Mouse (Mus musculus) lung, postnatal 0 days (tissue): ENCODE data around the gene Usp50. TPM values are rescaled to one million over a fixed set of nuclear protein-coding genes. Genes with fewer than 3 reads are reported as not detected.
A peak's percentile ranks its signal among the peaks of the same experiment; 100 is the strongest.

Experiments used
- ATAC-seq: fragments of 200-750 bp; cut with Nextera tagmentation; 2 replicates; pipeline ENCODE4 v1.8.0; 2017; ENCODE audit warnings: moderate library complexity
- DNase-seq: peaks from one replicate; pipeline ENCODE4 v3.0.0-alpha.2; 2016; ENCODE audit warnings: low spot score
- H3K27ac ChIP-seq: fragments of 300-500 bp; sonication (generic); 2 replicates; pipeline ENCODE4 v1.5.1; 2014; ENCODE audit warnings: antibody characterized with exemption, mild to moderate bottlenecking, low read length, mixed read lengths
- H3K27me3 ChIP-seq: fragments of 300-500 bp; sonication (generic); replicated peaks from 2 replicates; pipeline ENCODE4 v1.6.1; 2014; ENCODE audit warnings: low read length, mixed read lengths; ENCODE audit not compliant: insufficient read depth
- H3K36me3 ChIP-seq: fragments of 300-500 bp; sonication (generic); 2 replicates; pipeline ENCODE4 v1.6.1; 2014; ENCODE audit warnings: low read length, mixed read lengths; ENCODE audit not compliant: insufficient read depth
- H3K4me1 ChIP-seq: fragments of 300-500 bp; sonication (generic); 2 replicates; pipeline ENCODE4 v1.6.1; 2014; ENCODE audit warnings: antibody characterized with exemption, low read depth, low read length, mixed read lengths; ENCODE audit not compliant: insufficient read depth
- H3K4me2 ChIP-seq: fragments of 300-500 bp; sonication (generic); replicated peaks from 2 replicates; pipeline ENCODE4 v1.6.1; 2014; ENCODE audit warnings: low read depth, mild to moderate bottlenecking, low read length, moderate library complexity, mixed read lengths
- H3K4me3 ChIP-seq: fragments of 300-500 bp; sonication (generic); 2 replicates; pipeline ENCODE4 v1.5.1; 2014; ENCODE audit warnings: low read depth, low read length
- H3K9ac ChIP-seq: fragments of 300-500 bp; sonication (generic); replicated peaks from 2 replicates; pipeline ENCODE4 v1.6.1; 2014; ENCODE audit warnings: low read depth, mild to moderate bottlenecking
- H3K9me3 ChIP-seq: fragments of 300-500 bp; sonication (generic); 2 replicates; pipeline ENCODE4 v1.6.1; 2016; ENCODE audit warnings: low read length, mixed read lengths
- CTCF ChIP-seq: IDR thresholded peaks from 2 replicates; pipeline ENCODE4 v1.5.1; 2016; ENCODE audit warnings: antibody characterized with exemption, mild to moderate bottlenecking
- EP300 ChIP-seq: IDR thresholded peaks from 2 replicates; pipeline ENCODE4 v1.6.1; 2016; ENCODE audit warnings: antibody characterized with exemption, mild to moderate bottlenecking, control low read depth
- WGBS: fragments of 180-500 bp; shearing (Covaris S2); extraction: QIAGEN DNeasy Blood & Tissue Kit; methylation state at CpG from one replicate; pipeline ENCODE4 v1.1.7; 2014; 5-methylcytosine and 5-hydroxymethylcytosine counted together
- polyA plus RNA-seq: library from polyadenylated mRNA; unstranded; fragments of >200 nt; fragmentation: Nextera tagmentation; extraction: Ambion mirVana; gene quantifications from 2 replicates; pipeline ENCODE4 v1.2.1, GENCODE M21; 2015

The Usp50 gene
- polyA plus RNA-seq, 1 experiment from 2014 or later, result 1.6 TPM

GRCm38 (mm10) chr2:126675169-126676121 is 107.8 kb downstream of the Usp50 start:
- Histone ChIP-seq H3K9me3 (no peaks in the 10 kb centered on the region), H3K4me1 (peaks cover 21% of the 10 kb centered on the region), H3K9ac (peak overlapping the region; percentile 99), H3K27ac (peak overlapping the region; percentile 100), H3K4me3 (peak overlapping the region; percentile 100), H3K4me2 (peak overlapping the region; percentile 81), H3K36me3 (no peaks in the 10 kb centered on the region), H3K27me3 (no peaks in the 10 kb centered on the region)
- peak; percentile 89 for ATAC-seq
- under 1% methylated on average over 96 of the region's 99 CpGs for WGBS
- peak; percentile 38 for TF ChIP-seq EP300
- TF ChIP-seq CTCF, result no peak
- DNase-seq, result peak; percentile 96

GRCm38 (mm10) chr2:126674441-126675168 is 108.7 kb downstream of the Usp50 start:
- Histone ChIP-seq H3K4me1 (peaks cover 21% of the 10 kb centered on the region), H3K27me3 (no peaks in the 10 kb centered on the region), H3K4me3 (peak overlapping the region; percentile 100), H3K9ac (peak overlapping the region; percentile 99), H3K4me2 (peak overlapping the region; percentile 81), H3K27ac (peak overlapping the region; percentile 100), H3K36me3 (no peaks in the 10 kb centered on the region), H3K9me3 (no peaks in the 10 kb centered on the region)
- no peak for TF ChIP-seq EP300
- TF ChIP-seq CTCF, result no peak
- ATAC-seq (peak; percentile 51), DNase-seq (peak; percentile 57)
- WGBS, result under 1% methylated on average over 47 of the region's 77 CpGs

GRCm38 (mm10) chr2:126673317-126674242 is 109.7 kb downstream of the Usp50 start:
- H3K36me3 ChIP-seq, result no peaks in the 10 kb centered on the region
- WGBS, result 33% methylated on average over 13 of the region's 13 CpGs
- DNase-seq (peak; percentile 30), ATAC-seq (no peak)
- H3K4me1 ChIP-seq, result peaks cover 21% of the 10 kb centered on the region
- H3K27ac ChIP-seq, result peak overlapping the region; percentile 100
- TF ChIP-seq CTCF, result no peak
- no peak for TF ChIP-seq EP300
- peak overlapping the region; percentile 99 for H3K9ac ChIP-seq
- peak overlapping the region; percentile 81 for H3K4me2 ChIP-seq
- H3K27me3 ChIP-seq, result no peaks in the 10 kb centered on the region
- no peaks in the 10 kb centered on the region for H3K9me3 ChIP-seq
- H3K4me3 ChIP-seq, result peak overlapping the region; percentile 100

GRCm38 (mm10) chr2:126668621-126669252 is 114.5 kb downstream of the Usp50 start:
- no peaks in the 10 kb centered on the region for H3K36me3 ChIP-seq
- WGBS, result 81% methylated on average over 5 of the region's 5 CpGs

GRCm38 (mm10) chr2:126665984-126666383 is 117.3 kb downstream of the Usp50 start:
- ATAC-seq, result no peak
- no peak overlapping the region for H3K27ac ChIP-seq
- TF ChIP-seq CTCF, result no peak
- no peak for TF ChIP-seq EP300
- H3K4me1 ChIP-seq, result no peaks in the 10 kb centered on the region
- H3K9me3 ChIP-seq, result no peaks in the 10 kb centered on the region
- H3K4me2 ChIP-seq, result no peak overlapping the region
- H3K9ac ChIP-seq, result no peak overlapping the region
- 82% methylated on average over 3 of the region's 3 CpGs for WGBS
- DNase-seq, result no peak
- no peak overlapping the region for H3K4me3 ChIP-seq
- no peaks in the 10 kb centered on the region for H3K27me3 ChIP-seq
- H3K36me3 ChIP-seq, result no peaks in the 10 kb centered on the region

More at GRCm38 (mm10) chr2:126668621-126669252, 114.5 kb downstream of the Usp50 start:
- DNase-seq (no peak), ATAC-seq (no peak)
- H3K4me2 ChIP-seq, result no peak overlapping the region
- TF ChIP-seq EP300 (no peak), CTCF (no peak)
- no peaks in the 10 kb centered on the region for H3K9me3 ChIP-seq
- H3K27ac ChIP-seq, result no peak overlapping the region
- H3K4me3 ChIP-seq, result no peak overlapping the region
- no peak overlapping the region for H3K9ac ChIP-seq
- peaks cover 11% of the 10 kb centered on the region for H3K4me1 ChIP-seq
- no peaks in the 10 kb centered on the region for H3K27me3 ChIP-seq
